Mouse (Mus musculus) mature B cell (primary cell): Measurements from ENCODE around the gene Kdm7a.

ENCODE experiments used
- in situ Hi-C: fragments of 300-500 bp; cut with MboI; formaldehyde crosslinking; loops from 2 replicates; pipeline ENCODE4 v1.14.3; 2019

Kdm7a gene

GRCm38 (mm10) chr6:39205650-39206580 lies 674 bp downstream of the Kdm7a start:
- in situ Hi-C loops, result no loop called here

DNA sequence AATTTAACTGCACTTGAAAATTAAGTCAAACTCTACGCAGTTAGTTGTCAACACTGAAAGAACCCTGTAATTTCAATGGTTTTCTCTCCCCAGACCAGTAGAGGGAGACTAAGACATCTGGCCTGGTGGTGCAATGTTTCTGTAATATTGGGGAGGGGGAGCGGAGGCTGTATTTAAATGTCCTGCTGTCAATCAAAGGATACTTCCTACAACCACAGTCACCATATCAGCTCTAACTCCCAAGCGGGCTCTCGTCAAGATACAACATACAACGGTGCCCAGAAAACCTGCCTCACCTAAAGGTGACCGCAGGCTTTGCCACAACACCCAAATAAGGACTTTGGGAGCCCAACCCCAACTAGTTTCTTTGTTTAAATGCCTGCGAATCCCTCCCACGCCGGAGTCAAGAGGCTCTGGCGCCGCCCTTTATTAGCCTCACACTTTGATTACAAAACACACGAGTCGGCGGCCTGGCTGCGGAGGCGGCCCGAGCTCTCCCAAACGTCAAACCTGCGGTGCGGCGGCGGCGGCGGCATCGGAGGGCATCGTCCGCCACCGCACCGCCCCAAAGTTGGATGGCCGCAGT lies 1.4 kb downstream of the Kdm7a start:
- in situ Hi-C loops, result no loop called here

GRCm38 (mm10) chr6:39204444-39204843 lies 2.1 kb downstream of the Kdm7a start:
- in situ Hi-C loops, result loop anchor here (5.0 kb wide), 1 partner anchor 138 kb away; no protein-coding TSS in a partner anchor

DNA sequence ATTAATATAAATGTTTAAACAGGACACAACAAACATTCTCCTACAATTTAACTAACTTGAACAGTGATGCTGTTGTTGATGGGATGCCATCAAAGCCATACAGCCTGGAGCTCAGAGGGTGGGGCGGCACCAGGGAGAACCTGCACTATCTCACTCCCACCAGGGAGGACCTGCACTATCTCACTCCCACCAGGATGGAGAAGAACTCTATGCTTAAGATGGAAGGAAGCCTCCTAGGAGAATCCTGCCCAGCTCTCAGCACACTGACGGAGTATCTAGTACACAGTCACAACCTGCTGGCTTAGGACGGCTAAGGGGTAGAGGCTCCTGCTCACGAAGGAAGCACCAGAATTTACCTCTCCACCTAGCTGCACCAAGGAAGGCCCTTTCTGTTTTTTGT lies 3.4 kb downstream of the Kdm7a start:
- in situ Hi-C loops, result loop anchor here (5.0 kb wide), 1 partner anchor 139 kb away; no protein-coding TSS in a partner anchor

DNA sequence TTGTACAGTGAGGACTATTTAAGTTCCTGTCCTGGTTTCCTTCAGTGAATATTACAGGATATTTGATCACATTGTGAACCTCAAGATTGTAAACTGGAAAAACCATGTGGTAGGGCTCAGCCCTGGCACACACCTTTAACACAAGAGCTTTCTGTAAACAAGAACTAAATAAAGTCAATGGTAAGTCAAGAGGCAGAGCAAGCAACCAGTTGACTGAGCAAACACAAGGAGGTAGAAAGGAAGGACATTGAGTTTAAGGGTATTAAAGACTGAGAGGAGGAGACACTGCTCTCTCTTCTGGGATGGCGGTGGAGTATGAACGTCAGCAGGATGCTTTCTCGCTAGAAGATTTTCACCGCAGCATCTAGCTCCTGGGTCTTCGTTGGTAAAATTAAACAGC lies 13.6 kb downstream of the Kdm7a start:
- in situ Hi-C loops, result no loop called here

DNA sequence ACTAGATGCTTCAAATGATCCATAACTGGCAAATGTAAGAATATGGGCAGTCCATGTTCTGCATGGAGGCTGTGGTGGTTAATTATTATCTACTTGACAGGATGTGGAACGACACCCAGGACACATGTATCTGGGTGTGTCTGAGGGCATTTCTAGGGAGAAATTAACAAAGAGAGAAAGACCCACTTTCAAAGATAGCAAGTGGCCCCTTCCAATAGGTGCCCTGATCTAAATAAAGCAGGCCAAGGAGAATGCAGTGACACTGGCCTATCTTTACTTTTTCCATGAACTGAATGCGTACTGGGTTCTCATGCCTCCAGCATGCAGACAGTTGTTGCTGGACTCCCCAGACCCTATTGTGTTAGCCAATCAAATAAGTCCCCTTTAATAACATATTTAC lies 15.1 kb downstream of the Kdm7a start:
- in situ Hi-C loops, result no loop called here

GRCm38 (mm10) chr6:39187227-39187626 lies 19.4 kb downstream of the Kdm7a start:
- in situ Hi-C loops, result no loop called here

GRCm38 (mm10) chr6:39169089-39169488 lies 37.5 kb downstream of the Kdm7a start:
- in situ Hi-C loops, result no loop called here

- in situ Hi-C loops, result no loop called here
These were observed 41.7 kb downstream of the Kdm7a start for GRCm38 (mm10) chr6:39164891-39165290.

GRCm38 (mm10) chr6:39161975-39162374 lies 44.6 kb downstream of the Kdm7a start:
- in situ Hi-C loops, result no loop called here

- in situ Hi-C loops, result no loop called here
These were observed 60.5 kb downstream of the Kdm7a start for GRCm38 (mm10) chr6:39146041-39146440.

GRCm38 (mm10) chr6:39132556-39132955 lies 74.0 kb downstream of the Kdm7a start:
- in situ Hi-C loops, result no loop called here

GRCm38 (mm10) chr6:39131480-39131879 lies 75.1 kb downstream of the Kdm7a start:
- in situ Hi-C loops, result no loop called here

DNA sequence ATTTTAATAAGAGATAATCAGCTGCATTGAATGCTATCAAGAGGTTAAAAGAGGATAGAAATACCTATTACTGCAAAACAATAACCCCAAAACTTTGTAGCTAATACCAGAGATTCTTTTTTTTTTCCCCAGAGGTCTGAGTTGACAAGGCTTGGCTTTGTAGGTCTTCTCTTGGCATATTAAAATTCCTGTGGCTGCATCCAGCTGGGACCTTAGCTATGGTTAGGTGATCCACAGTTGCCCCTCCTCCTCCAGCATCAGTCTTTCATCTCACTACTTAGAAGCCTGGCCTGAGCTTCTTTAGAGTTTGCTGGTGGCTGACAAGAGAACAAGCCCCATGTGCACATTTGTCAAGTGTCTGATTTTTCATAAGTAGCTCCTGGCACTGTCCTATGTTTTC lies 81.9 kb downstream of the Kdm7a start:
- in situ Hi-C loops, result no loop called here

- in situ Hi-C loops, result no loop called here
These were observed 85.9 kb downstream of the Kdm7a start for GRCm38 (mm10) chr6:39120685-39121084.

GRCm38 (mm10) chr6:39118456-39118881 lies 88.1 kb downstream of the Kdm7a start:
- in situ Hi-C loops, result no loop called here

DNA sequence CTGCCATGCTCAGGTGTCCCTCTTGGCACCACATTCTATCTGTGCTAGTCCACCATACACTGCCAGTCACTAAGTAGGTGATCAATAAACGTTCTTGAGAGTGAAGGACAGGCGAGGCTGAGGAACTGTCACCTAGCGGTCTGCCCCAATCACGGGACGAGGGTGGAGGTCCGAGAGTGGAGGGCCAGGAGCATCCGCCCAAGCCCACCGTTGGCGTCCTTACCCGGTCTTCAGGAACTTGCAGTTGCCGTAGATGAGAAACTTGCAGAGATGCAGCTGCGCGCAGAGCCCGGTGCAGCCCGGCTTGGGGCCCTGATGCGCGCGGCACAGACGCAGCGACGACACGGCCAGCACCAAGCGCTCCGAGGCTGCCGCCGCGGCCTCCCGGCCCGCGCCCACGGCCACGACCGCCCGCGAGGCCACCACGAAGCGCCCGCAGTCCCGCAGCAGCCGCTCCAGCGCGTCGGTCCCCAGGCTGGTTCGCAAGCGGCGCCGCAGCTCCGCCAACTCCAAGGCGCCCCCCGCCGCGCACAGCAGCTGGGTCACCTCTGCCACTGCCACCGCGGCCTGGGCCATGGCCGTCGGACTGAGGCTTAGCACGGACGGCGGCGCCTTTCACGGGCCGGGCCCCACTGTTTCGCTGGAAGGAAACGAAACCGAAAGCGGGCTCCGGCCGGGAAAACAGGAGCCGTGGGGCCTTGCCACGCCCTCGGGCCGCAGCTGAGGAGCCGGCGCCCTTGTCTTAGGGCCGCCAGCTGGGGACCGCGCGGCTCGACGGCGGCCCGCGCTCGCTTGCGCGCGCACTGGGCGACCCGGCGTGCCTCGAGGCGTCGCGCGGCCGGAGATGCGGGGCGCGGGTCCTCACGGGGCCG lies 88.8 kb downstream of the Kdm7a start, which contains the start of gene Parp12:
Gene Parp12, minus strand, starts transcription at position 766 of the 872 bp plus-strand sequence.
- in situ Hi-C loops, result no loop called here

GRCm38 (mm10) chr6:39115438-39115837 lies 91.2 kb downstream of the Kdm7a start:
- in situ Hi-C loops, result no loop called here

DNA sequence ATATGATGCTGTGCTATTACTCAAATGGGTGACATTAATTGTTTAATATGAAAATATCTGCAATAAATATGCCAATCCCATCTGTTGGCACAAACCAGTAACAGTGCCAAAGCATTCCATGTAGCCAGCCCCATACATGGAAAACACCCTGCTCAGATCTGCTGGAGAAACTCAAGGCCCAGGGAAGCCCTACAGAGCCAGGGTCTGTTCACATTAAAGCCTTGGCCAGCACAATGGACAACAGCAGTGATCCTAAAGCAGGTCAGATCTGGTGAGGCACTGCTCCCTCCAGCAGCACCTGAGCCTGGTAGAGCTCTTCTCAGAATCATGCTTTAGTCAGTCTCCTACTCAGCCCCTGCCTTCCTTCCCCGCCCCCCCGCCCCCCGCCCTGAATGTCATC lies 93.4 kb downstream of the Kdm7a start:
- in situ Hi-C loops, result no loop called here

DNA sequence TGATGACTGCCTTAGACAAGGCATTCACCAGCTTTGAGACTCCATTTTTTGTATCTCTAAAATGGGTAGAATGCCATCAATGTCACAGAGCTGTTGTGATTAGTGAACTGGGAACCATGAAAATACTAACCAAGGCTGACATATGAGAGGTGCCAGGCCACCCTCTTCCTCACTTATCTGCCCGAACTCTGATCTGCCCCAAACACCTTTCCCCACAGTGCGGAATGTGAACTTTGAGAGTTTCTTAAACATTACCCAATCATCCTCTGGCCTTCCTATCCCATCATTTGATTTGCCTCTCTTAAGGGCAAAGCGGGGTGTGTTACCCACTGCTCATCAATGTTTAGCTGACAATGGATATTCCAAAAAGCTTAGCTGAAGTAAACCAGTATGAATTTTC lies 93.9 kb downstream of the Kdm7a start:
- in situ Hi-C loops, result no loop called here

GRCm38 (mm10) chr6:39106812-39107211 lies 99.8 kb downstream of the Kdm7a start:
- in situ Hi-C loops, result no loop called here

- in situ Hi-C loops, result no loop called here
These were observed 102.0 kb downstream of the Kdm7a start for GRCm38 (mm10) chr6:39104631-39105030.
